Mouse (Mus musculus): ENCODE measurements around the gene Xrn2.
A peak's percentile ranks its signal among the peaks of the same experiment; 100 is the strongest.
"Not testable (repeated sequence)": the region's sequence is repeated elsewhere in the genome, so short reads cannot be mapped to it uniquely, and the experiment has no call there.

Xrn2 gene

GRCm38 (mm10) chr2:147012623-147013184 lies at the start of gene Xrn2:
Gene Xrn2, plus strand, starts transcription at chr2:147012996.
- peak; percentile 95 for DNase-seq

GRCm38 (mm10) chr2:146975024-146975423 lies 37.8 kb upstream of the Xrn2 start:
- no peak for DNase-seq

- DNase-seq: no peak
These were observed 37.3 kb upstream of the Xrn2 start for GRCm38 (mm10) chr2:146975453-146976028.

GRCm38 (mm10) chr2:146982786-146983185 lies 30.0 kb upstream of the Xrn2 start:
- DNase-seq: no peak

GRCm38 (mm10) chr2:146984831-146985230 lies 28.0 kb upstream of the Xrn2 start:
- no peak for DNase-seq

GRCm38 (mm10) chr2:146985807-146986206 lies 27.0 kb upstream of the Xrn2 start:
- no peak for DNase-seq

- no peak for DNase-seq
These were observed 26.4 kb upstream of the Xrn2 start for GRCm38 (mm10) chr2:146986429-146986828.

GRCm38 (mm10) chr2:147007265-147007664 lies 5.5 kb upstream of the Xrn2 start:
- DNase-seq: no peak

- no peak for DNase-seq
These were observed 3.7 kb upstream of the Xrn2 start for GRCm38 (mm10) chr2:147009084-147009483.

GRCm38 (mm10) chr2:147010141-147010540 lies 2.7 kb upstream of the Xrn2 start:
- DNase-seq: no peak

GRCm38 (mm10) chr2:147010952-147011351 lies 1.8 kb upstream of the Xrn2 start:
- DNase-seq: no peak

GRCm38 (mm10) chr2:147011474-147012140 lies 1.2 kb upstream of the Xrn2 start:
- no peak for DNase-seq

- DNase-seq: no peak
These were observed 614 bp upstream of the Xrn2 start for GRCm38 (mm10) chr2:147012141-147012622.

- DNase-seq: peak; percentile 64
These were observed 586 bp downstream of the Xrn2 start for GRCm38 (mm10) chr2:147013194-147013969.

- no peak for DNase-seq
These were observed 1.5 kb downstream of the Xrn2 start for GRCm38 (mm10) chr2:147014101-147014886.

GRCm38 (mm10) chr2:147022041-147022440 lies 9.2 kb downstream of the Xrn2 start:
- not testable (repeated sequence) for DNase-seq

GRCm38 (mm10) chr2:147023067-147023466 lies 10.3 kb downstream of the Xrn2 start:
- no peak for DNase-seq

GRCm38 (mm10) chr2:147023560-147023959 lies 10.8 kb downstream of the Xrn2 start:
- no peak for DNase-seq

- no peak for DNase-seq
These were observed 20.3 kb downstream of the Xrn2 start for GRCm38 (mm10) chr2:147033065-147033464.

- no peak for DNase-seq
These were observed 23.1 kb downstream of the Xrn2 start for GRCm38 (mm10) chr2:147035864-147036263.

GRCm38 (mm10) chr2:147047051-147047450 lies 34.3 kb downstream of the Xrn2 start:
- no peak for DNase-seq

GRCm38 (mm10) chr2:147053229-147053892 lies 40.6 kb downstream of the Xrn2 start:
- no peak for DNase-seq

All from right cerebral cortex, postnatal 14 days (tissue).